16 mouse cellular contexts compared by ENCODE assay signal in the genomic region with DNA sequence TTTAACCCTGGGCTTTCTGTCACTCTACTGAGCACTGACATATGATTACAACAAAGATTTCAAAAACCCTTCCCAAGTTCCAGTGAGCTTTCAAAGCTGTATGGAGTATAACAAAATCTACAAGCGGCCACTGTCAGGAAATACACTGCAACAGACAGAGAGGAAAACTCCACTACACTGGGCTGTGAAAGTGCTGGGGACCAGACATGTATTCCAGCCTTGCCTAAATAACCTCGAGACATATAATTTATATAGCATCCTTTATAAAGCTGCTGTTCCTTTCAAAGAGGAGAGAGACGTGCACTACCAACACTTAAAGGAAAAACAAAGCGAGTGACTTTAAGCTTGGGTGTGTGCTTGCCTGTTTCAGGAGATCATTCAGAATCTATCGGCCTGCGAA. TPM values are rescaled to one million over a fixed set of nuclear protein-coding genes. Genes with fewer than 3 reads are reported as not detected.
"Had no signal": no experiment of that assay in that cellular context is flagged by ENCODE, and none has a peak within 500 bp of the region (broad histone marks: within the 10 kb centered on the region; RNA-seq: fewer than 3 reads in every experiment).

No protein-coding gene starts in this region.

- H3K4me3 ChIP-seq: left cerebral cortex, adult 2 months; limb, embryonic 10.5 days; myocyte had no signal

- H3K9me3 ChIP-seq: limb, embryonic 10.5 days had no signal

- H3K27ac ChIP-seq: left cerebral cortex, adult 2 months; limb, embryonic 10.5 days had no signal

- DNase-seq: kidney, adult 8-10 months; kidney, postnatal 25 days; lung, adult 18-20 months; midbrain, embryonic 14.5 days; retina, postnatal 1 day; right cerebral cortex, postnatal 4 days; spleen, adult 18-20 months; thymus, postnatal 4 days had no signal

RNA-seq across cellular contexts. Expression of a gene that starts 26.2 kb away (rescaled TPM):
- polyA plus RNA-seq: kidney, embryonic 16.5 days; limb, embryonic 10.5 days; limb, embryonic 14.5 days; lung, embryonic 16.5 days; midbrain, embryonic 14.5 days; myocyte; neural tube, embryonic 11.5 days; stomach, embryonic 14.5 days had no signal
